In the genomic region with DNA sequence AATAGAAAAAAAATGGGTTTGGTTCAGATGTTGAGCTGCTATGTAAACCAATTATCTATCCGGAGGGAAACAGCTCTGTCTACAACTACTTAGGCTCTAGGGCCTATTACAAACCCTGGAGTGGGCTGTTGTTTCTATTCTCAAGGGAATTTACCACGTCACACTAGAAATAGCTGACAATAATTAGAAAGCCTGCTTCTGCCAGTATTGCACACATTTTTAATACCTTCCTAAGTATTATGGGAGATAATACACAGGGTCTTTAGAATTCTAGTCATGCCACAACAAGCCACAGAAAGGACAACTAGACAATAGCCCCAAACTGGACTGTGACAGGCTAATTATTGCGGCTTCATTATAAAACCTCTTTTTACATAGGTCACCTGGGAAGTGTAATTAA, we compare ENCODE assay signal across 20 mouse cellular contexts.
DNase-seq lines count a peak whose midpoint lies in the region; ATAC-seq lines count a peak whose summit lies in the region.
"Had no signal": no experiment of that assay in that cellular context is flagged by ENCODE, and none has a peak within 500 bp of the region (broad histone marks: within the 10 kb centered on the region; RNA-seq: fewer than 3 reads in every experiment).

No protein-coding gene starts in this region.

- no peaks in the 10 kb centered on the region for H3K36me3 ChIP-seq in forebrain, embryonic 11.5 days (ENCODE audit: control insufficient read depth, insufficient read depth, low read length)
- H3K36me3 ChIP-seq in forebrain, embryonic 10.5 days (replicated peaks), result no peaks in the 10 kb centered on the region
- no peaks in the 10 kb centered on the region for H3K36me3 ChIP-seq in forebrain, embryonic 14.5 days (ENCODE audit: control insufficient read depth, insufficient read depth, low read length)
- H3K36me3 ChIP-seq in midbrain, embryonic 12.5 days, result no peaks in the 10 kb centered on the region
- H3K36me3 ChIP-seq: embryonic facial prominence, embryonic 13.5 days; liver, embryonic 12.5 days had no signal

- no peaks in the 10 kb centered on the region for H3K27me3 ChIP-seq in forebrain, embryonic 11.5 days (ENCODE audit: control insufficient read depth, insufficient read depth, low read length)
- no peaks in the 10 kb centered on the region for H3K27me3 ChIP-seq in forebrain, embryonic 10.5 days (ENCODE audit: poor library complexity, severe bottlenecking)
- no peaks in the 10 kb centered on the region for H3K27me3 ChIP-seq in forebrain, embryonic 14.5 days (replicated peaks; ENCODE audit: control insufficient read depth, insufficient read depth, low read length)
- no peaks in the 10 kb centered on the region for H3K27me3 ChIP-seq in midbrain, embryonic 12.5 days
- H3K27me3 ChIP-seq: embryonic facial prominence, embryonic 13.5 days; liver, embryonic 12.5 days; megakaryocyte, embryonic 14.5 days had no signal

- peak; percentile 88 for ATAC-seq in forebrain, embryonic 11.5 days (replicated peaks; ENCODE audit: low FRiP score)
- peak; percentile 90 for ATAC-seq in forebrain, embryonic 14.5 days
- peak; percentile 92 for ATAC-seq in midbrain, embryonic 12.5 days (ENCODE audit: low FRiP score, low read depth)
- ATAC-seq: intestine, embryonic 16.5 days; liver, embryonic 12.5 days had no signal

- WGBS in forebrain, embryonic 11.5 days, result 23% methylated on average over 3 of the region's 3 CpGs
- 40% methylated on average over 3 of the region's 3 CpGs for WGBS in forebrain, embryonic 10.5 days
- WGBS in forebrain, embryonic 14.5 days, result 3% methylated on average over 3 of the region's 3 CpGs
- 37% methylated on average over 3 of the region's 3 CpGs for WGBS in midbrain, embryonic 12.5 days

- H3K27ac ChIP-seq in forebrain, embryonic 11.5 days (ENCODE audit: low read depth, low read length), result no peak overlapping the region
- no peak overlapping the region for H3K27ac ChIP-seq in forebrain, embryonic 10.5 days
- H3K27ac ChIP-seq in forebrain, embryonic 14.5 days (ENCODE audit: low read depth, low read length), result no peak overlapping the region
- H3K27ac ChIP-seq in midbrain, embryonic 12.5 days (replicated peaks), result no peak overlapping the region
- H3K27ac ChIP-seq: embryonic facial prominence, embryonic 13.5 days; liver, embryonic 12.5 days had no signal

- no peak overlapping the region for H3K9ac ChIP-seq in forebrain, embryonic 11.5 days (ENCODE audit: low read length)
- H3K9ac ChIP-seq in forebrain, embryonic 14.5 days (ENCODE audit: low read length), result no peak overlapping the region
- H3K9ac ChIP-seq in midbrain, embryonic 12.5 days (replicated peaks), result no peak overlapping the region
- H3K9ac ChIP-seq: embryonic facial prominence, embryonic 13.5 days; liver, embryonic 12.5 days had no signal

- no peaks in the 10 kb centered on the region for H3K9me3 ChIP-seq in forebrain, embryonic 11.5 days (ENCODE audit: control insufficient read depth, low read length)
- no peaks in the 10 kb centered on the region for H3K9me3 ChIP-seq in forebrain, embryonic 10.5 days
- H3K9me3 ChIP-seq in forebrain, embryonic 14.5 days (replicated peaks; ENCODE audit: control insufficient read depth, low read length), result no peaks in the 10 kb centered on the region
- H3K9me3 ChIP-seq in midbrain, embryonic 12.5 days, result no peaks in the 10 kb centered on the region
- H3K9me3 ChIP-seq: embryonic facial prominence, embryonic 13.5 days; liver, embryonic 12.5 days; megakaryocyte, embryonic 14.5 days had no signal

- peaks cover 5% of the 10 kb centered on the region; the same call in 1 of the 2 replicates for H3K4me1 ChIP-seq in forebrain, embryonic 11.5 days (replicated peaks; ENCODE audit: control insufficient read depth, insufficient read depth, low read length)
- H3K4me1 ChIP-seq in forebrain, embryonic 10.5 days, result peaks cover 43% of the 10 kb centered on the region
- H3K4me1 ChIP-seq in forebrain, embryonic 14.5 days (ENCODE audit: control insufficient read depth, insufficient read depth, low read length), result peaks cover 10% of the 10 kb centered on the region
- peaks cover 14% of the 10 kb centered on the region for H3K4me1 ChIP-seq in midbrain, embryonic 12.5 days
- H3K4me1 ChIP-seq: embryonic facial prominence, embryonic 13.5 days; liver, embryonic 12.5 days; megakaryocyte, embryonic 14.5 days had no signal

- intact Hi-C loops in left cerebral cortex, postnatal 14 days (cut with DNase I), result no loop called here

- no peak for DNase-seq in forebrain, embryonic 11.5 days (ENCODE audit: low spot score)
- DNase-seq in forebrain, embryonic 10.5 days (ENCODE audit: extremely low spot score, low spot score), result no peak
- DNase-seq in forebrain, embryonic 14.5 days (ENCODE audit: low spot score), result peak; percentile 88
- peak; percentile 26 for DNase-seq in retina, embryonic 14.5 days (ENCODE audit: low spot score)
- no peak for DNase-seq in heart, adult 9 months (ENCODE audit: low spot score in 2 of 2)
- no peak for DNase-seq in thymus, postnatal 0 days (ENCODE audit: low spot score)
- no peak for DNase-seq in left cerebral cortex, postnatal 14 days (ENCODE audit: low spot score in 2 of 2)
- DNase-seq: adrenal gland, adult 2 months; cerebellum, adult 9-10 months; heart, adult 18-20 months; heart, postnatal 10 days; kidney, postnatal 10 days; left cerebral cortex, postnatal 4 days; right cerebral cortex, postnatal 25 days; thymus, postnatal 14 days had no signal

- H3K4me3 ChIP-seq in forebrain, embryonic 11.5 days (ENCODE audit: low read depth, low read length), result no peak overlapping the region
- no peak overlapping the region for H3K4me3 ChIP-seq in forebrain, embryonic 10.5 days
- no peak overlapping the region for H3K4me3 ChIP-seq in forebrain, embryonic 14.5 days (ENCODE audit: low read depth, low read length)
- H3K4me3 ChIP-seq in midbrain, embryonic 12.5 days, result no peak overlapping the region
- H3K4me3 ChIP-seq: embryonic facial prominence, embryonic 13.5 days; liver, embryonic 12.5 days; megakaryocyte, embryonic 14.5 days had no signal

- no peak overlapping the region for H3K4me2 ChIP-seq in forebrain, embryonic 11.5 days (ENCODE audit: low read depth, low read length, severe bottlenecking)
- no peak overlapping the region for H3K4me2 ChIP-seq in forebrain, embryonic 14.5 days (ENCODE audit: low read length)
- no peak overlapping the region for H3K4me2 ChIP-seq in midbrain, embryonic 12.5 days (replicated peaks)
- H3K4me2 ChIP-seq: embryonic facial prominence, embryonic 13.5 days; liver, embryonic 12.5 days had no signal

Comparison
In these comparisons a context has a peak if more than half of its experiments do, and no peak if none do; other contexts are left out.
1. DNase-seq: peak in forebrain, embryonic 14.5 days (single experiment) and retina, embryonic 14.5 days (single experiment); none in forebrain, embryonic 11.5 days (single experiment), forebrain, embryonic 10.5 days (single experiment), heart, adult 9 months (0 of 2), thymus, postnatal 0 days (single experiment) and left cerebral cortex, postnatal 14 days (0 of 2).
2. Peak in every context shown above with its lines, with median percentiles within 50 percentile points of each other: ATAC-seq.